Mouse (Mus musculus) cerebellum, adult 9-11 months (tissue): ENCODE measurements at regions not wholly inside any gene's neighbourhood (a gene's known extent, or its start where the extent isn't known, plus 50 kb on each side); places are given as distances from the start of the nearest gene placed in this dataset.
A peak's percentile ranks its signal among the peaks of the same experiment; 100 is the strongest.
"Not testable (repeated sequence)": the region's sequence is repeated elsewhere in the genome, so short reads cannot be mapped to it uniquely, and the experiment has no call there.

Experiments
- DNase-seq: peaks from one replicate; pipeline ENCODE4 v3.0.0; 2022

- DNase-seq = no peak
These were observed 813.4 kb upstream of the 4931417E11Rik start for GRCm38 (mm10) chr6:74282842-74283241.

DNA sequence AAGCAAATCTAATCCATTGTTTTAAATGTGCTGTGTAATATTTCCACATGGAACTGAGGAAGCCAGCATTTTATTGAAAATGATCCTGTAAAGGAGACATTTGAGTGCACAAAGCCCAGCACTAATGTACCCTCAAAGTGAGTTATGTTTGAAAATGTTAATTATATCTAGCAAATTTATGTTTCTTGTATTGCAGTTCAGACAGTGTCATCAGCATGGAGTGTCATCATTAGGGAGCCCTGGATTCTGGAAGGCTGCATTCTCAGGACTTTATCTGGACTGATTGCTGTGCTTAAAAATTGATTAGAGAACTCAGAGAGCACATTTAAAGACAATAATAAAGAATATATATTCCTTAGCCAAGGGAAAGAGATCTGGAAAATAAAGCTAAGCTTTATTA lies 804.8 kb upstream of the 4931417E11Rik start:
- no peak for DNase-seq

DNA sequence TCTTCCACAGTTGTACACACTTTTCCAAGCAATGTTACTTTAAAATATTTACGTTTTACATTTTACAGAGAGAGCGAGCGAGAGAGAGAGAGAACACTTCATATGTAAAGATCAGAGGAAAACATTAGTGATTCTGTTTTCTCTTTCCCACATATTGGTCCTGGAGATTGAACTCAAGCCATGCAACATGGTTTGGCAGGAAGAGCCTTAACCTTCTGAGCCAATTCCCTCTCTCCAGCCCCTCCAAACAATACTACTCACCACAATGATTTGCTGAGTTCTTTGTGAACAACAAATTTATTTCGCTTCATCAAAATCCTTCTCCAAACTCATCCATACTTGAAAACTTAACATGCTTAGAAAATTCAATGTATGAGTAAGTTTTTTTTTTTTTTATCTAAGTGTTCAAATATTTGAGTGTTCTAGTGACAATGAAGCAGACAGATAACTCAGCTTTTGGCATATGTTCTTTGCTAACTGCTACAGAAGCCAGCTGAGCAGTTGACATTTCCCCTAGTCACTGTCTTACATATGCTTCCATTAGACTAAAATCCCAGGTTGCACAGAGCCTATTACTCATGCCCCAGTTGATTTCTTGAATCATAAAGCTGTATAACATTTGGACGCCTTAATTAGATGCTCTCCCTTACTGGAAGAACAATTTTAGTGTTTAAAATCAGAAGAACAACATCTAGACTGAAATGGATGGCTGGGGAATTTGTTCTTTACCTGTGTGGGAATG lies 801.9 kb upstream of the 4931417E11Rik start:
- peak; percentile 77 for DNase-seq

DNA sequence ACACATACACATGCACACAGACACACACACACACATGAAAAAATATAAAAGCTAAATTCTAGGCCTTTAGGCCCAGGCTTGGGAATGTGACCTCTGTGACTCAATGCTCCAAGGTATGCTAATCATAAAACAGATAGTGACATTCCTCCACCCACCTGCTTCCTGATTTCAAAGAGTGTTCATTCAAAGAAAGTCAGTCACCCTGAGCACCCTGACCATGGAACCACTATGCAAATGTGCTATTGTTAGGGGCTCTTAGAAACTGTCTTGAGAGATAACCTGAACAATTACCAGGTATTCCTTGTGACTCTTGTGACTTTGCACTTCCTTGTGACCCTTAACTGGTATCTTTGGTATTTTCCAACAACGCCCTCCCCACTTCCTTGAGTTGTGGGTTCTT lies 797.1 kb upstream of the 4931417E11Rik start:
- DNase-seq = not testable (repeated sequence)
